Mouse (Mus musculus) cerebellum, adult 2 months (tissue): ENCODE measurements at regions not wholly inside any gene's neighbourhood (a gene's known extent, or its start where the extent isn't known, plus 50 kb on each side); places are given as distances from the start of the nearest gene placed in this dataset.

ENCODE experiments used
- CTCF ChIP-seq: fragments of 200-500 bp; IDR thresholded peaks from 2 replicates; pipeline ENCODE4 v1.5.1; 2011; ENCODE audit warnings: low read depth, mild to moderate bottlenecking, control low read depth, low read length, moderate library complexity, borderline replicate concordance; ENCODE audit not compliant: insufficient read depth
- POLR2A ChIP-seq: fragments of 200-500 bp; IDR thresholded peaks from 2 replicates; pipeline ENCODE4 v1.6.1; 2011; ENCODE audit warnings: low read length, control low read depth, borderline replicate concordance; ENCODE audit not compliant: insufficient read depth

DNA sequence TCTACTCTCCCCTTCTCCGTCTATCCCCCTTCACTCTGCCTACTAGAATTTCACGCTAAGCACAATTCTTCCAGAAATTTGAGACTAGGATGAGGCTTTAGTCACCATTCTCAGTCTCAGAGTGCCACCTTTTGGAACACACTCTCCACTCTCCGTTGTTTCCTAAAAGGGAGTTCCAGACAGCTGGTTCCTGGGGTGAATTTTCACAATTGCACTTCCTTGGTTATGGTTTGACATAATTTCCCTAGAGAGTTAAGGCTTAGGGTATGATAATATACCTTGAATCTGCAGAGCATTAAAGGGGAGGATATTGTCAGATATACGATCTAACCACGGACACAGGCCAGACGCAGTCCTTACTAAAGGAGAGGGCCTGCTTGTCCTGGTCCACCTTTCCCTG lies 444.8 kb downstream of the Ets1 start:
- no peak for TF ChIP-seq POLR2A
- no peak for TF ChIP-seq CTCF
